Mouse (Mus musculus) olfactory bulb, adult 2 months (tissue): ENCODE results near the gene Gnas. TPM values are rescaled to one million over a fixed set of nuclear protein-coding genes. Genes with fewer than 3 reads are reported as not detected.
"Not testable (repeated sequence)": the region's sequence is repeated elsewhere in the genome, so short reads cannot be mapped to it uniquely, and the experiment has no call there.

Experiments used
- H3K27ac ChIP-seq: fragments of 200-500 bp; 2 replicates; pipeline ENCODE4 v1.5.1; 2012; ENCODE audit warnings: low read depth, low read length; ENCODE audit not compliant: insufficient read depth
- H3K4me1 ChIP-seq: fragments of 200-500 bp; 2 replicates; pipeline ENCODE4 v1.6.1; 2012; ENCODE audit warnings: low read length; ENCODE audit not compliant: control insufficient read depth, insufficient read depth
- H3K4me3 ChIP-seq: fragments of 200-500 bp; 2 replicates; pipeline ENCODE4 v1.5.1; 2012; ENCODE audit warnings: mild to moderate bottlenecking, low read depth, low read length, moderate library complexity; ENCODE audit not compliant: insufficient read depth
- CTCF ChIP-seq: fragments of 200-500 bp; IDR thresholded peaks from 2 replicates; pipeline ENCODE4 v1.5.1; 2012; ENCODE audit warnings: low read depth, mild to moderate bottlenecking, low read length, moderate library complexity; ENCODE audit not compliant: insufficient read depth
- POLR2A ChIP-seq: fragments of 200-500 bp; IDR thresholded peaks from 2 replicates; pipeline ENCODE4 v1.6.1; 2012; ENCODE audit warnings: mild to moderate bottlenecking, low read depth, low read length, moderate library complexity; ENCODE audit not compliant: insufficient read depth
- WGBS: fragments of 180-500 bp; shearing (Covaris S2); methylation state at CpG from one replicate; pipeline ENCODE4 v1.1.7; 2018; 5-methylcytosine and 5-hydroxymethylcytosine counted together
- polyA plus RNA-seq: library from polyadenylated mRNA; stranded (reverse); fragments of >200 nt; gene quantifications from 2 replicates; pipeline ENCODE4 v1.2.4, GENCODE M21; 2012; ENCODE audit warnings: low replicate concordance; ENCODE audit not compliant: missing spikeins, insufficient read depth, insufficient read length

The Gnas gene
- polyA plus RNA-seq, 1 experiment: 195 TPM

DNA sequence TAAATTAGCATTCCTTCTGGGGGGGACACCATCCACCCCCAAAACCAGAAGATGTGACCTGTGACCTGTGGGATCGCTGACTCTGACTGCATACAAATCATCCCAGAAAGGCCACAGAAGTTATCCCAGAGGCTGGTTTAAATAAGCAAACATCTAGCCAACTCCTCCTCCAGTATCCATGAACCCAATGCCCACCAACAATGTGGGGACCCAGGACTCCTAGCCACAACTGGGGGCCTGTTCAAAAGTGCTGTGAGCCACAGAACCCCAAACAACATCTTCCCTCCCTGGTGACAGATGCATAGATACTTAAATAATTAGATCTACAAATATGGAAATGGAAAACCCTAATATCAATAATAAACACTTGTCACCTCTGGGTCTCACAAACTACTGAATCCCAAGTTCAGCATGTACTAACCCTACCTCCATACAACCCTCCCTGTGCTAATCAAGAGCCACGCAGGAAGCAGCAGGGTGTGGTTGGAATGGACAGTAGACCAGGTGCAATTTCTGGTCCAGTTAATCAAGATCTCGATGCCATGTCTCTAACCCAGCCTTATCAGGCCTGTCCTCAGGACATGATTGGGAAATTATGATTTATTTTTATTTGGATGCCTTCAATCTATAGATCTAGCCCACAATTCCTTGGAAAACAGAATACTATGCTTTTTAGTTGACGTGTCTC, 56.9 kb downstream of the Gnas start:
- no peak for TF ChIP-seq POLR2A
- no peak for TF ChIP-seq CTCF
- 86% methylated on average over 4 of the region's 4 CpGs for WGBS
- no peak overlapping the region for H3K4me3 ChIP-seq
- H3K27ac ChIP-seq: no peak overlapping the region
- H3K4me1 ChIP-seq: peaks cover 30% of the 10 kb centered on the region

- TF ChIP-seq CTCF: no peak
- no peak overlapping the region for H3K4me3 ChIP-seq
- peaks cover 23% of the 10 kb centered on the region for H3K4me1 ChIP-seq
- H3K27ac ChIP-seq: 0 out of 2 replicates have a peak overlapping the region, but pooled peaks have one; percentile 27
- 36% methylated on average over 8 of the region's 8 CpGs for WGBS
These were observed 58.8 kb downstream of the Gnas start for GRCm38 (mm10) chr2:174342793-174343400.

DNA sequence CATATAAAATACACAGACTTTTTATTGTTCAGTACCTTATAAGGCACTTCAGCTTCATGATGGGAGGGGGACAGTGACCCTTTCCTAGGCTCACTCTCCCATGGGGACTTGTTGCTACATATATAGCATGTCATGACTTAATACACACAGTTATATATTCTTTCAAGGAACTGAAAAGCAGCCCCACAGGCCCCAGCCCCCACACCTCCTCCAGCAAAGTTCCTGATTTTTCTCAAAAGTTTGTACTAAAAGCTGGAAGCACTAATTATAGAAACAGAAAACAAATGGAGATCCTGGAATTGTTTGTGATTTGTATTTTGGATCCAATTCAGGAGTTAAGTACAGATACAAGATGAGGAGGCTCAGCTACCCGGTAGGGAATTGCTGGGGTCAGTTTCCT, 59.4 kb downstream of the Gnas start:
- 0% methylated on average over 1 of the region's 1 CpGs for WGBS
- Histone ChIP-seq H3K4me3 (no peak overlapping the region), H3K27ac (peak overlapping the region; percentile 20; the same call in 1 of the 2 replicates), H3K4me1 (peaks cover 23% of the 10 kb centered on the region)
- TF ChIP-seq CTCF: no peak
- no peak for TF ChIP-seq POLR2A

DNA sequence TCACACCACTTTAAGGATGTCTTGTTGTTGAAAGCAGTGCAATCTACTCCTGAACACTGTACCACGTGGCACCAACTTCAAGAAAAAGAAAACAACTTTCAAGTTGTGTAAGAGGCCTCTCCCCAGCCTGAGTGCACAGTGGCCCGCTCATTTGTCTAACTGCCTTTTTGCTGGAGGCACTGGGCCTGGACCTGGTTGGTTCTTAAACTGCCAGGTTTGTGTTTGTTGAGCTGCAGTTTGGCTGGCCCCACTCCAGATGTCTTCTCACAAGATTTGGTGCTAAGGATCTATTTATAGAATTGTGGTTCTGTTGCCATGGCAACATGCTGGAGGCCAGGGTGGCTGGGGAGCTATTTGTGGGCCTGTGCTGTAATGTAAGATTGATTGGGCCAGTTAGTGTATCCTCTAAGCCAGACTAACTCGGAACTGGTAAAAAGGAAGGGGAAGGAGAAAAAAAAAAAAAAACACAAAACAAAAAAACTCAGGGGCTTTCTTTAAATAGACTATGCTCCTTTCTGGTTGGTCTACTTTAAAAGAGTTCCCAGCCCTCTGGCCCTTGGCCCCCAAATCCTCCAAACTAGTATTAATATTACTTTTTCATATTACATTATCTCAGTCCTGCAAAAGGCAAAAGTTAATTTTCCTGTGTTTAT, 60.0 kb downstream of the Gnas start:
- H3K27ac ChIP-seq: peak overlapping the region; percentile 20; the same call in 1 of the 2 replicates
- TF ChIP-seq POLR2A (no peak), CTCF (no peak)
- peaks cover 19% of the 10 kb centered on the region for H3K4me1 ChIP-seq
- H3K4me3 ChIP-seq: no peak overlapping the region
- WGBS: 2% methylated on average over 3 of the region's 3 CpGs

DNA sequence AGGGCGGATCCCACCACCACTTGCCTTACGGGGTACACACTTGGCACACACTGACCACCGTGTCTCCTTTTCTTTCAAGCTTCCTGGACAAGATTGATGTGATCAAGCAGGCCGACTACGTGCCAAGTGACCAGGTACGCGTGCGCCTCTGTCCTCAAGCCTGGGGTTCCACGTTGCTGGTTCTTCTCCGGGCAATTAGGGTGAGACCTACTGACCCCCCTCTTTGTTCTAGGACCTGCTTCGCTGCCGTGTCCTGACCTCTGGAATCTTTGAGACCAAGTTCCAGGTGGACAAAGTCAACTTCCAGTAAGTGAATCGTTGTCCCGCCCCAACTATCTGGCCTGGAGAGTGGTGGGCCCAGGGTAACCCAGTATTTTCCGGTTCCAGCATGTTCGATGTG, 60.9 kb downstream of the Gnas start:
- TF ChIP-seq CTCF (no peak), POLR2A (no peak)
- H3K4me3 ChIP-seq: no peak overlapping the region
- WGBS: 90% methylated on average over 16 of the region's 16 CpGs
- H3K4me1 ChIP-seq: peaks cover 17% of the 10 kb centered on the region
- H3K27ac ChIP-seq: 0 out of 2 replicates have a peak overlapping the region, but pooled peaks have one; percentile 6

- H3K4me1 ChIP-seq: peaks cover 17% of the 10 kb centered on the region
- H3K27ac ChIP-seq: no peak within 1 kb of the TSS
- 94% methylated on average over 5 of the region's 5 CpGs for WGBS
- no peak for TF ChIP-seq CTCF
- no peak for TF ChIP-seq POLR2A
- no peak within 1 kb of the TSS for H3K4me3 ChIP-seq
These were observed 62.5 kb downstream of the Gnas start, which contains the start of gene Gm20721 for GRCm38 (mm10) chr2:174346612-174346998. TSS of gene Gm20721 (minus strand) at chr2:174346712.

- H3K4me3 ChIP-seq, H3K27ac ChIP-seq: not testable (repeated sequence)
- H3K4me1 ChIP-seq: peaks cover 14% of the 10 kb centered on the region
- WGBS: 95% methylated on average over 2 of the region's 2 CpGs
These were observed 63.0 kb downstream of the Gnas start for GRCm38 (mm10) chr2:174346999-174347668.

GRCm38 (mm10) chr2:174358516-174358915, 74.4 kb downstream of the Gnas start:
- no peak for TF ChIP-seq CTCF
- no peak for TF ChIP-seq POLR2A
- Histone ChIP-seq H3K4me3 (no peak overlapping the region), H3K27ac (no peak overlapping the region), H3K4me1 (no peaks in the 10 kb centered on the region)
- 91% methylated on average over 4 of the region's 4 CpGs for WGBS

DNA sequence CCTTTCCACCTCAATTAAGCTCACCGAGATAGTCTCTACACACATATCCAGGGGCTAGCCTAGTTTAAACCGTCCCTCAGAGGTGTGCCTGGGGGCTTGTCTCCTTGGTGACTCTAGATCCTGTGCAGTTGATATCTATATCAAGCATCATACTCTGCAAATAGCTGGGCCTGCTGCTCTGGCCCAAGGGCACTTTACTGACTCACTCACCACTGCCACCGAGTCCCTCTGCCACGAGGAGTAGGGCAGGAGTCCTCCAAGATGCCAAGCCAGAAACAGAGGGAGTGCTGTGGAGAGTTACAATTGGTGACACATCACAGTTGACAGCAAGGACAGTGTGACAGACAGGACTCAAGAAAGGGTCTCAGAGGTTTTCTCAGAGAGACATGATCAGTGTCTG, 75.5 kb downstream of the Gnas start:
- Histone ChIP-seq H3K4me3 (no peak overlapping the region), H3K27ac (no peak overlapping the region), H3K4me1 (no peaks in the 10 kb centered on the region)
- no peak for TF ChIP-seq POLR2A
- 82% methylated on average over 4 of the region's 4 CpGs for WGBS
